Mouse (Mus musculus) cerebellum, adult 11-12 months (tissue): ENCODE measurements at regions not wholly inside any gene's neighbourhood (a gene's known extent, or its start where the extent isn't known, plus 50 kb on each side); places are given as distances from the start of the nearest gene placed in this dataset.
A peak's percentile ranks its signal among the peaks of the same experiment; 100 is the strongest.

Experiments used
- DNase-seq: peaks from one replicate; pipeline ENCODE4 v3.0.0; 2022

DNA sequence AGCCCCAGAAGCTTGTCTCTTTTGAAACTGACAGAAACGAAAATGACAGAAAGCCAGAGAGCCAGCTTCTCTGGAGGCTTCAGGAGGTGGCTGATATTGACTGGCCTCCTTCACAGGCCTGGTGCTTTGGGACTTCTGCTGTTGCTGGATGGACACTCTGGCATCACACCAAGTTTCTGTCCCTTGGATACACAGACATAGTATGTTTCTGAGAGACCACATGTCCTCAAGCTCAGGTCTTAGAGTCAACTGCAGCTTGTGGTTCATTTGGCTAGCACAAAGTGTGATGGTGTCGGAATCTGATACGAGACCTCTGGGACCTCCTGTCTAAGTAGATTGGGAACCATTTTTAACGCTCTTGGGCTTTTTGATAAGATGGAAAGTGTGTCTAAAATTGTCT lies 502.0 kb downstream of the Sqor start:
- DNase-seq = no peak

DNA sequence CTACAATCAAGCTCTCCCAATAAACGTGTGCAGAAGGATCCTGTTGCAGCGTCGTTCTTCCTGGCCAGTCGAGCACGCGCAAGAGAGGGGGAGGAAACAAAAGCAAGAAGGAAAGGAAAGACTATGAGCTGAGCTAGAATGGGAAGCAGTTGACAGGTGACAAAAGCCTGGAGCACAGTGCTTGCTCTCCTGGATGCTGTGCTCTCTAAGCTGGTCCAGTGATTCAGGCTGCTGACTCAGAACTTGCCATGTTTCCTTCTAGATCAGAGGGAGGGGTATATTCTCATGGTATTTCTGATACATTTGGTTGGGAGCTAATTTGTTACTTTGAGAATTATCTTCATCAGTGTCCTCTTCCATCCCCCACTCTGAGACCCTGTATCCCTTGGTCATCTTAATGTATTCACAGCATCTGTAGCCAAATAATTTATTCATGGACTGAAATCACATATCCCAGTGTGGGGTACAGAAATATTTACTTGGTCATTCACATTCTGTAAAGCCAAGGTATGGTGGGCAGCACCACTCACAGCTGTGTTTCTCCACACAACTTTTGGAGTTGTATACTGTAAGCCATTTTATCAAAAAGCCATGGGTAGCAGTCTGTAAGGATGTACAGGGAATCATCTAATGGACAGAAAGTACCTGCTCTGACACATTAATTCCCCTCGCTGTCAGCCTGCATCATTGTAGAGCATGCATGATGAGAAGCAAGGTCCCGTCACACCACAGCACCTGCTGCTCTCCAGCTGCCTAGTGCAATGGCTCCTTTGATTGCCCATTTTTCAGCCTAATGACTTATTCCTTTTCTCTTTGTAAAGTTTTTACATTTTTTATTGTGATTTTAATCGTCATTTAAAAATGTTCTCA lies 510.1 kb downstream of the Sqor start:
- DNase-seq = no peak

DNA sequence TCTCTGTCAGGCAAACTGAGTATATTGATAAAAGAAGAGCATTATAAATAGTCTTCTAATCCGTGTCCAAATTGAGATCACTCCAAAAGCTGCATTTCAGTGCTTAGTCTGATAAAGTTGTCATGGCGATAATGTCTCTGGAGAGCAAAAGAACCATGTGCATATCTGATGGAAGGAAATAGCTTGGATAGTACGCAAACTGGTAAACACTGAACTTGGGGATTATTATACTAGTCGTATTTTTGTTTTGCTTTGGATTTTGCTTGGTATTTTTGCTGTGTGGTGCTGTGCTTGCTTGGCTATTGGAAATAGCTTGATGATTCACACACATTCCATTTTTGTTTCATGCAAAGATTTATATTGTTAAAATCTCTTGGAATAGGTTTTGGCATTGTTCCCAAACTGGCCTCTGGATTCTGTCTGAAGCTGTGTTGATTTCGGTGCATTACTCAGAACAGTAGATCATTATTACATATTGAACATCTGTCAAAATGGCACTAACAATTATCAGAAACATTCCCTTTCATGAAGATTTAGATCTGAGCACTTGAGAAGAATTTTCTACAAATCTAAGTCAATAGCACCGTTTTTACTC lies 510.8 kb downstream of the Sqor start:
- DNase-seq = no peak

DNA sequence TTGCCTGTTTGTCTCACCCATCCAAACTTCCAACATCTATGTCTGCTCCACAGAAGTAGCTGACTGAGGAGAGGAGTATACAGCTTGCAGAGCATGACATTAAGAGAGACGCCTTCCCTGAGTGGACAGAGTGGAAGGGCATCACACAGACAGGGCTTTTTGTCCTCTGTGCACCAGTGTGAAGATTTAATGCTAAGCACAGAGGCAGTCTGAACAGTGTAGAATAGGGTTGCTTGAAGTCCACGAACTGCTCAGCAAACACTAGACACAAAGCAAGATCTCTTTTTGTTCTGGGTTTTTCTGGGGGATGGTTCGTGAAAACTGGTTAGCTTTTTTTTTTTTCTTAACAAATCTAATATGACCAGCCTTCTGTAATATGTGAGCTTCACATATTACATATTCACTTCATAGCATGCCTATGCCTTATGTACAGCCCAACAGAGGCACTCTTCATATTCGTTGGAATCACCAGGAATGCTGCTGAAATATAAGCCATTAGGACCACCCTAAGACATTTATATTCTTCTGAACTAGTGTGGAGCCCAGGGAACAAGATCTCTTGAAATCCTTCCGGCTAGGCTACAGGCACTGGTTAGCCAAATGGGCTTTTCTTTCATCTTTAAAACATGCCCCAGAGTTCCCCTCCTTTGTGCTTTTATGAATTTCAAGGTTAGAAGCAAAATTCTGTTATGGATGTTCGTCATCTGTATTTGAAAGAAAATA lies 546.7 kb downstream of the Sqor start:
- no peak for DNase-seq

DNA sequence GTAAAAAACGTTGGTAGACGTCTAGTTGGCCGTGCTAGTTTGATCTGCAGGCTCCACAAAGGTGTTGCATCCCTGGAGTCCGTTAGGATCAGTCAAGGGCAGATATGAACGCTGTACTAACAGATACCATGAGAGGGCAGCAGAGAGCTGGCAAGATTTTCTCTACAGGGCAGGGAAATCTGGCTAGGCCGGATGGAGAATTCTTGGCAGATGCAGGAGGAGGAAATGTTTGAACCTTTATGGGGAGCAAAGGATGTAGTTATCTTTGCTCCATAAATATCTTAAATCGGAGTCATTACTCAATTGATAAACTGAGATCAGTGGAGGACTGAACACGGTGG lies 547.2 kb downstream of the Sqor start:
- peak; percentile 34 for DNase-seq

DNA sequence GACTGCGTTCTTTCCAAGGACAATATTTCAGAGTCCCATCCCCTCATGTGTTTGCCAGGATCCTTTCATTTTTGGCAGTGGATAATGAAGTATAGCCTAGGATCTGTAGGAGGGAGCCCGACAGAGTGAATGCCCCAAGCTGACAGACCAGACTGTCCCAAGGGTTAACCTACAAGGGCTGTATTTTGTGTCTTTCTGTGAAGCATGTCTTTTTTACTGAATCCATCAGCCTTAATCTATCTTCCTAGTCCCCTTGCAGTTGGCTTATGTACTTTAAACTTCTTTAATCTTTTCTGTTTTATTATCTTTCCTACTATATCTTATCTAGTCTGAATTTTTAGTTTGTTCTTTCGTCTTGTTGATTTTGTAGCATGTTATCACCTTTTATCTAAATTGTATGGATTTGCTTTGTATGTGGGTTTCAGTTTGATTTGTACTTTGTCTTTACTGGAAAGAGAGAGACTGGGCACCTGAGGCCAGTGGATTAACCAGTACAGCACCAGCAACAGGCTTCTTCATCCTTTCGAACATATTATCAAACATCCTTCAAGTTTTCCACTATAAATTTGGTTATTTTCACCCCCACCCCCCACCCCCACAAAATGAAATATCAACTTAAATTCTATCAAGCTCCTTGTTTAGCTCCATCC lies 555.5 kb downstream of the Sqor start:
- no peak for DNase-seq

DNA sequence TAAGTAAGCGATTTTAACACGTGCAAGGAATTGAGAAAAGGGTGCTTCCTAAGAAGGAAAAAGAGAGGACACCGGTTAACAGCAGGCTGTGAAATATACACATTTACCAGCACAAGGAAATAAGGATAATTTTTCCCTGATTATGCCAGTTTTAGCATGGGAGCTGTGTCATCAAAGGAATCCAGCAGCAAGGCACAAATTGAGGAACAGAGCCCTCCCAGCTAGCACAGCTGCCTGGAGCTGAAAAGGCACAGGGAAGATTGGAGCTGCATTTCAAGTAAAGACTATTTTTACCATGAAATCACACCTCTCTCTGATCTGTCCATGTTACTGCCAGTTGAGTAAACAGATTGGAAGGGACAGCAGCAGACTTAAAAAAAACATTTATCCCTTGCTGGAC lies 558.7 kb downstream of the Sqor start:
- no peak for DNase-seq

DNA sequence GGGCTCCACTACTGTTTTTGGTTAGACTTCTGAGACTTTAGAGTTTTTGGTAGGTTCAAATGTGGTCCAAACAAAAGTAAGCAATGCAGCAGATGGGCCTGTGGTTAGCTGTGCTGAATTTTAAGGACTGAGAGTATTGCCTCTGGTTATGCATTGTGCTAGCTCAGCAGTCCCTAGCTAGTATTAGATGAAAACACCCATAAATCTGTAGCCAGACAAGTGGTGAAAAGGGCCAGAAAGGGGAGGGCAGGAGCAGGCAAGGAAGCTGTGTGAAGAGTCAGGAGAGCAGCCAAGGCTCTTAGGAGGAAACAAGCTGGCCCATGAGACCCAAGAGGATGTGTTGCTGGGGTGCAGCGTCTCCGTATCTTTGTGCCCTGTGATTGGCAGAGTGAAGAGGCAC lies 559.9 kb downstream of the Sqor start:
- DNase-seq = no peak

DNA sequence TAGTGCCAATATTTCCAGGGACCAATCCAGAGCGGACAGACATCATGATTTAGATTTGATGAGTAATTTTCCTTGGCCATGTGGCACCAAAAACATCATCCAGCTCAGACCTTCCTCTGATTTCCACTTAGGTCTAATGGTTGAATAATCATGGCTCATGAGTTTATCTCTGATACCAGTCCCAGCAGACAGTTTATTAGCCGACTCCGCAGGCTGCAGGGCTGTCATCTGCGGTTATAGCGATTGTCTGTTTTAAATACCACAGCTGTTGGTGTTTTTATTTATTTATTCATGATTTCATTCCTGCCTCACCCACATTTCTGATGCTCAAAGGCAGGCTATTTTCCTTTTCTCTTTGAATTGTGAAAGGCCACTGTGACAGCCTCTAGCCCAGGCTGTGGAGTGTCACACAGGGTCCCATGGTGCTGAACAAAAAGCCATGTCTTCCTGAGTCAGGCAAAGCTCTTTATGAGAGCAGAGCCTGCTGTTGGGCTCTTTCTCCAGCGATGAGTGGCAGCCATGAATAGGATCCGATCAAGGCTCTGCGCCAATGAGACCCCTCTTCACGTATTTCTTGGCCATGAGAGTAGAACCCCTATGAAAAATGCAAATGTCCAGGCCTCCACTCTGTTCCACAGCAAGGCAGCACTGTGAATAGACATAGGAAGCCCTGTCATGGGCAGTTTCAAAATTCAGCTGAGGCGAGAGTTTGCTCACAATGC lies 584.7 kb downstream of the Sqor start:
- DNase-seq = no peak

DNA sequence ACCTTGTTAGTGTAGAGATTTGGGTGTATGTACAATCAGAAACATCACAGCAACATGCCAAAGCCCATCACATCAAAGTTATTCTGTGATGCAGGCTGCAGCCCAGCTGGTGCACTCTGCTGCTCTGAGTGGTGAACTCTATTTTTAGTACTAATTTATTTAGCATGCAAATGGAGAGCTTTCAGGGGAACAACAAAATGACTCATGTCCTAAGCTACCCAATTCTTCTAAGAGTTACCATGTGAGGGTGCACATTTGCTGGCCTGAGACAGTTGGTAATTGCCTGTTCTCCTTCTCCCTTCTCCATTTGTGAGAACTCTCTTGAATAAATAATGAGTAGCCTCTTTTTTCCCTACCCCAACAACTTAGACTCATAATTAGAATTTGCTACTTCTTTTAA lies 599.2 kb downstream of the Sqor start:
- DNase-seq = no peak

DNA sequence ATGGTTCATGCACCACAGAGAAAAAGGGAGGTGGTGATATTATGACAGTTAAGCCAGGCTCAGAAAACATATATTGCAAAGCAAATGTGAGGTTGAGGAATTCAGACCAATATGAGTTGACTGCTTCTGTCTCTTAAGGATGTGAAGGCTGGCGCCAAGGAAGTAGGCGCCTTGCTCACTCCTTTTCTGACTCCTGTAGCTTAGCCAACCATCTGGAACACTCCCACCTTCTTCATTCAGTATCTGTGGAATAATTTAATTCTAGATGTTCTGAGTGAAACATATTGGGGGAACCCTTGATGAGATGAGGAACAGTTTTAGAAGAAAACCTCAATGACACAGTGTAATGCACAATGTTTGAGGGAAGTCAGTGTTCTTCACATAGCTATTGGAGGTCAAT lies 601.5 kb downstream of the Sqor start:
- no peak for DNase-seq

DNA sequence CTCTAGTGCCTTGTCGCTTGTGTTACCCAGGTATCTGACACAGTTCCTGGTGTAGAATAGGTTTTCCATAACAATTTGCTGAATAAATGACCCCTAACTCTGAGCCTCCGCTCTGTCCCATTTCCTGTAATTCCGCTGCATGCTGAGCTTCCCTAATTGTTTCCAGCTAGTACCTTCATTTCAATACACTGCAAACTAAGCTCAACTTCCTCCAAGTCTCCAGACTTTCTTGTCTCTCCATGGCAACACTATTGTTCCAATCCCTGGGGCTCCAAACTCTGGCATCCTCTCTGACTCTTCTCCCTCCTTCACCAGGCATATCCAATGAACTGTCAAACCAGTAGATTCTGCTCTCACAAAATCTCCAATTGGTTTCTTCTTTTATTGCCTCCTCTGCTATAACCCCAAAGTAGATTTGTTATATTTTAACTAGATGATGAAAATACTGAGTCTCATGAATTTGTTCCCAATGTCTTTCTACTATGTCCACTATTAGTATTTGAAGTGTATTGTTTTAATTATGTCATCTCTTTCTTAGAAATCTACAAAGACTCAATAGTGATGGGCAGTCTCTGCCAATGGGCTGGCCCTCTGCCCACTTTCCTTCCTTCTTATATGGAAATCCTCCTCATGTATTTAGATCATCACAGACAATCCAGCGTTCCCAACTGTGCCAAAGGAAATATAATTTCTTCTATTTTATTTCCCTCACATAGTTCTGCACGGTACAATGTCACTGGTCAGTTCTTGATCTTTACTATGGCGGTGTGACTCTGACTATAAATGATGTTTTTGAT lies 620.8 kb downstream of the Sqor start:
- peak; percentile 8 for DNase-seq

DNA sequence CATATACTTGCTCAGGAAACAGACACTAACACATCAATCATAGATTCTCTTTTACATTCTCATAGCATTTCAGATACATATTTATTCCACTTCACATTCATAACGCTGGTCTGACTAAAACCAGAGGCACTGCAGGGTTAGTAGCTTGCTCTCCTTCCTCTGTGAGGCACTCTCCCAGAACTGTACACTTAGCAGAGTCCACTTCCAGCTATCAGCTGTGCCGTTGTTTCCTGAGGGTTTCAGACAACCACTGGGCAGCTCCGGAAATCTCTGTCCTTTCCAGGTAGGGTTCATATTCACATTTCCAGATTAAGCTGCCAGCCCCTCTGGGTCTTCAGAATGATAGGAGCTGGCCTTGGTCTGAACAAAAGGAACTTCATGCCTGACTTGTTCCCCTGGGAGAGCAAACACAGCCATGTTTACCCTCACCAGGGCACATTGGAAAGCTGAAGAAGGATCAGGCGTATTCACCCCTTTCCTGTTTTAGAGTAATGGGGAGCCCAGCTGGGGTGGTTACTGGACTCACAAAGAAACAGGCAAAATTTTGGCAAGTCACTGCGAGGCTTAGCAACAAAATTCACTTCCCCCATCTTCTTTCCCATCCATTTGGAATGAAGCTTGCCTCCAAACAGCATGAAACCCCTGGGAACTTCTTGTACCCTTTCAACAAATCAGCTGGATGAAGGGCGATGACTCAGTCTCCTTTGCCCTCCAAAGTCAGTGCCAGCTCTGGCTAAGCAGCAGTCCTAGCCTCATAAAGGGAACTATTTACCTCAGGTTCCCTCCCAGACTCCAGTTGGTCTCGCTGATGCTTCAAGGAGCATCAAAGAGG lies 622.0 kb downstream of the Sqor start:
- peak; percentile 40 for DNase-seq

DNA sequence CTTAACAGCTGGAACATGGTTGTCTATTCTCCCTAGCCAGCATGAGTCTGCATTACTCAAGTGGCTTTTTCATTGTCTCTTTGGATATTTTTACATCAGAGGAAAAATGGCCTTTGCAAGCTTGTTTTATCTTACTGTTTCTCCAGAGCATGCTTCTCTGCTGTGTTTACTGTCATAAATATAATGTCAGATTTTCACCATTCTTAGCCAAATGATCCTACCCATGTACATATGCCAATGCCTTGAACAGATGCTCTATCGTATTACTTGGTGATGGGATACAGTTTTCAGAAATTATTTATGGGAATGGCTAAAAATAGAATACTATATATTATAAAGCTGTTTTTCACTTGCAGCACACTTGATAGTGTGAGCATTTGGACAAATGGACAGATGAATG lies 625.9 kb downstream of the Sqor start:
- no peak for DNase-seq

DNA sequence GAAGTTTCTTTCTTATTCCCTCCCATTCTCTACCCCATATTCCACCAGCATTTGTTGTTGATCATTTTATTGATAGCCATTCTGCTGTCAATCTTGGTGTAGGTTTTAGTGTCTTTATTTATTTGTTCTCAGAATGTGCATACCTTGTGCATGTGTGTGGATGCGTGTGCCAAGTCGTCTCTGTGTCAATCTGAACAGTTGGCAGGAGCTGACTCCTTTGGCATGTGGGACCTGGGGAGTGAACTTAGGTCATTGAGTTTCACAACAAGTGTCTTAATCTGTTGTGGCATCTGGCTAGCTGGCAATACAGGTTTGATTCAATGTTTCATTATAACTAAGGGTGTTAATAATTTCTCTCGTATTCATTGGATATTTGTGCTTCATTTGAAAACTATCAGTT lies 629.3 kb downstream of the Sqor start:
- no peak for DNase-seq

DNA sequence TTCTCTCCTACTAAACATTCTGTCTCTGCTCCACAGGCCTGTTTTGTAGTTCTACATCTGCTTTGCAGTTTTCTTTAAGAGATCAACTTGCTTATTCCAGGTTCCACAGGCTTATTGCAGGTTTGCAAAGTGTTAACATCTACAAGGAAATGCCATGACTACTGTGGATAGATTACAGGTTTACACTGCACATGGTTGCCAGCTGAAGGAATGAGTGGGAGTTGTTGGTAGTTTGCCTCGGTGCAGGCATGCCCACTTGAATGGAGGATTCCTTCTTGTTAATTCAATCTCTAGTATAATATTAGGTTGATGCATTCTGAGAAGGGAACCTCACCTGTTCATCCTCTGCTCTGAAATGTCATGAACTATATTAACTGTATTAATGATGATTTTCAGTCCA lies 632.5 kb downstream of the Sqor start:
- no peak for DNase-seq

DNA sequence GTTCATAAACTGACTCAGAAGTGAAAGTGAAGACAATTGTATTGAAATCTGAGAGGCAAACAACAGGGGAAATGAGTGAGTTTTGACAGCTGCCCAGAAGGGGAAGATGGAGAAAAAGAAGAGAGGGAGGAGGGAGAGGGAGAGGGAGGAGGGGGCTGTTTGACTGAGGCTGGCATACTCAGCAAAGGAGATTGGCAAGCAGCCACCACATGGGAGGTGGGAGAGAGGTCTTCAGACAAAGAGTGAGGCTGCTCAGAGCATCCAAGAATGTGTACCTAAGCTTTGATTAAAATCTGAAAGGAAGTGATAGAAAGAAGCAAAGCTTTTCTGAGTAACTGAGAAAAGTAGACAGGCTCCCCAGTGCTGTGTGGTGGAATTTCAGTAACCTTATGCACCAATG lies 636.0 kb downstream of the Sqor start:
- DNase-seq = no peak

DNA sequence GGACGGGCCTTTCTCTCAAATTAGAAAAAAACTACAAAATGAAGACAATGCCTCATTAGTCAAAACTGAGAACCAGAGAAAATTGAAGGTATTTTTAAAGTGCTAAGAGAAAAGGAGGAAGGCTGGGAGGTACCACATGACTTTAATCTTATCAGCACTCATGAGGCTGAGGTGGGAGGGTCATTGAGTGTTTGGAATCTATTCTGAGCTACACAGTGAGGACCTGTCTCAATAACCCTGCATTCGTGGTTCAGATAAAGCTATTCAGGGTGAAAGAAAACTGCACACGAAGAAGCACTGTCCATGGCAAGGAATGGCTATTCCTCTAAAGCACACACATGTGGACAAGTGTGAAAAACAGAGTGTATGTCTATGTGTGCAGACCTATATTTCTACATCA lies 644.0 kb downstream of the Sqor start:
- DNase-seq = no peak

DNA sequence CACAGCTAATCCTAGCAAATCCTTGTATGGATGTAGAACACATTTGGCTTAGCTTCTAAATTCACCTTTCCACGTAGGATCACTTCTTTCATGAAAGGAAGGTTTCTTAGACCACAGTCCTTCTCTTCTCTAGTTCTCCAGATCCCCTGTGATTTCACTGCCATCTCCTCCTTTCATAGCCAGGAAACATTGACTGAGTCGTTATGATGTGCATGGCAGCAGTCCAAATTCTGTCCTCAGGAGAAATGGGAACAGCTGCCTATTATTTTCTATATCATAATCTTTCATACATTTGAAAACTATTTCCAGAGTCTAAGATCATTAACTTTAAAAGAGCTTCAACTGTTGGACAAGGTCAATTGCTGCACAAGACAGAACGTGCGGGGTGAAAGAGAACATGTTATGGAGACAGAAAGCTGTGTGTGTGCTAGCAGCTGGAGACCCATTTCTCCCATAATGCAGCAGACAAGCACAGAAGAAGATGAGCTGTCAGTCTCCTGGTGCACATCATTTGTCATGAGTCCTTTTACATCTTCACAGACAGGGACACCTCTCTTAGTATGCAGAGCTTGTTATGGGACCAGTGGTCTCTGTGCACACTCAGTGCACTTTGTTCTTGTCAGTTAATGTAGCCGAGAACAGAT lies 631.6 kb upstream of the Sema6d start:
- DNase-seq = no peak

DNA sequence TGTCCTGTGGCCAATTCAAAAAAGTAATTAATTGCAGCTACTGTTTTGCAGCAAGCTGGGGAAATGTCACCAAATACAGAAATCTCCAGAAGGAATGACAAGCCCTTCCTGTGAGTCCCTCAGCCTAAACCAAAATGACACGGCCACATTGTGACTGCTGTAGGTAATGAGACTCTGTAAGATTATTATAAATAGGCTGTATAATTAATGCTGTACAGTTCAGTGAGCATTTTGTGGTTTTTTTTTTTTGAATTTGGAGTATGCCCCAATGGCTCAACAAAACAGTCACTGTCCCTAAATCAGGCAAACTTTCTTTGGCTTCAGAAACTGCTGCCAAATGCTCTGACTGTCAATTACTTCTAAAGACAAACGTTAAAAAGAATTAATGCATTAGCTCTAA lies 615.9 kb upstream of the Sema6d start:
- no peak for DNase-seq

DNA sequence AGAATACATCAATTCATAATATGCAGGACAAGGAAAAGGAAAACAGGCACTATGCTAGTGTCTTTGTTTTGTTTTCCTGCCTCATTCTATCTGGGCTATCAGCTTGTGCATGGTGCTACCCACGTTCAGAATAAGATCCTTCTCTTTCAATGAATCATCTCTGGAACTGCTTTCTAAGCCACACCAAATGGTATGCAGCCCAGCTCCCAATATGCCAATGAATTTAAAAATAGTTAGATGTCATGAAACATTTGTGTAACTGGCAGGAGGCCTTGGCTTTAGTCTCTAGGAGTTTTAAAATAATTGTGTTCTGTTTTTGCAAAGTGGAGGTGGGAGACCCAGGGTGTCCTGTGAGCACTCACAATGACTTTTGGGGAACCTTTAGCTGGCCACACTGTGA lies 603.1 kb upstream of the Sema6d start:
- no peak for DNase-seq
